Mouse (Mus musculus) stomach, embryonic 16.5 days (tissue): ENCODE results near the gene Katnbl1. TPM values are rescaled to one million over a fixed set of nuclear protein-coding genes. Genes with fewer than 3 reads are reported as not detected.
"Not testable (repeated sequence)": the region's sequence is repeated elsewhere in the genome, so short reads cannot be mapped to it uniquely, and the experiment has no call there.

Experiments
- ATAC-seq: fragments of 200-750 bp; cut with Nextera tagmentation; 2 replicates; pipeline ENCODE4 v1.8.0; 2017; ENCODE audit warnings: moderate number of reproducible peaks, moderate TSS enrichment; ENCODE audit not compliant: insufficient read depth, low FRiP score
- H3K27ac ChIP-seq: fragments of 300-500 bp; sonication (generic); 2 replicates; pipeline ENCODE4 v1.5.1; 2014; ENCODE audit warnings: low read length
- H3K27me3 ChIP-seq: fragments of 300-500 bp; sonication (generic); 2 replicates; pipeline ENCODE4 v1.6.1; 2014; ENCODE audit warnings: low read length, control low read depth, mixed read lengths; ENCODE audit not compliant: control insufficient read depth, insufficient read depth
- H3K36me3 ChIP-seq: fragments of 300-500 bp; sonication (generic); 2 replicates; pipeline ENCODE4 v1.6.1; 2014; ENCODE audit warnings: low read length; ENCODE audit not compliant: control insufficient read depth, insufficient read depth
- H3K4me1 ChIP-seq: fragments of 300-500 bp; sonication (generic); 2 replicates; pipeline ENCODE4 v1.6.1; 2014; ENCODE audit warnings: low read length, control low read depth, mixed read lengths; ENCODE audit not compliant: control insufficient read depth, insufficient read depth
- H3K4me2 ChIP-seq: fragments of 300-500 bp; sonication (generic); 2 replicates; pipeline ENCODE4 v1.6.1; 2014; ENCODE audit warnings: low read depth, low read length, mixed read lengths
- H3K4me3 ChIP-seq: fragments of 300-500 bp; sonication (generic); replicated peaks from 2 replicates; pipeline ENCODE4 v1.5.1; 2014; ENCODE audit warnings: mild to moderate bottlenecking, low read length
- H3K9ac ChIP-seq: fragments of 300-500 bp; sonication (generic); 2 replicates; pipeline ENCODE4 v1.6.1; 2014; ENCODE audit warnings: low read length
- H3K9me3 ChIP-seq: fragments of 300-500 bp; sonication (generic); replicated peaks from 2 replicates; pipeline ENCODE4 v1.6.1; 2016; ENCODE audit warnings: low read length, control low read depth; ENCODE audit not compliant: control insufficient read depth
- WGBS: fragments of 180-500 bp; shearing (Covaris S2); extraction: QIAGEN DNeasy Blood & Tissue Kit; methylation state at CpG from one replicate; pipeline ENCODE4 v1.1.7; 2014; 5-methylcytosine and 5-hydroxymethylcytosine counted together
- polyA plus RNA-seq: library from polyadenylated mRNA; unstranded; fragments of >200 nt; fragmentation: Nextera tagmentation; extraction: Ambion mirVana; gene quantifications from 2 replicates; pipeline ENCODE4 v1.2.1, GENCODE M21; 2015

The Katnbl1 gene
- polyA plus RNA-seq, 1 experiment from 2014 or later = 46.9 TPM

DNA sequence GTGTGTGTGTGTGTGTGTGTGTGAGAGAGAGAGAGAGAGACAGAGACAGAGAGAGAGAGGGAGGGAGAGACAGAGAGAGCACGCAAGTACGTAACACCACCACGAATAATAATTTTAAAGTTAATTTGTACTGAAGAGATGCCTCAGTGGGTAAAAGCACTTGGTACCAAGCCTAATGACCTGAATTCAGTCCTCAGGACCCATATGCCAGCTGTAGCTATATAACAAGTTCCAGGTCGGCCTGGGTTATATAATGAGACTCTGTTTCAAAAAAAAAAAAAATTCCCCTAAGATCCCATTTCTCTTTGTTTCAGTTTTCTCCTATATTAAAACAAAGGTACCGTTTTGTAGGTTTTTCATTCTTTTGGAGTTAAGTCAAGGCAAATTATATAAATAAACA lies 11.8 kb downstream of the Katnbl1 start:
- H3K4me1 ChIP-seq = peaks cover 2% of the 10 kb centered on the region; the same call in 1 of the 2 replicates
- ATAC-seq = no peak
- H3K36me3 ChIP-seq = no peaks in the 10 kb centered on the region
- no peak overlapping the region for H3K27ac ChIP-seq
- no peak overlapping the region for H3K9ac ChIP-seq
- no peaks in the 10 kb centered on the region for H3K27me3 ChIP-seq
- no peak overlapping the region for H3K4me2 ChIP-seq
- H3K9me3 ChIP-seq = no peaks in the 10 kb centered on the region
- H3K4me3 ChIP-seq = no peak overlapping the region
- 80% methylated on average over 5 of the region's 5 CpGs for WGBS

DNA sequence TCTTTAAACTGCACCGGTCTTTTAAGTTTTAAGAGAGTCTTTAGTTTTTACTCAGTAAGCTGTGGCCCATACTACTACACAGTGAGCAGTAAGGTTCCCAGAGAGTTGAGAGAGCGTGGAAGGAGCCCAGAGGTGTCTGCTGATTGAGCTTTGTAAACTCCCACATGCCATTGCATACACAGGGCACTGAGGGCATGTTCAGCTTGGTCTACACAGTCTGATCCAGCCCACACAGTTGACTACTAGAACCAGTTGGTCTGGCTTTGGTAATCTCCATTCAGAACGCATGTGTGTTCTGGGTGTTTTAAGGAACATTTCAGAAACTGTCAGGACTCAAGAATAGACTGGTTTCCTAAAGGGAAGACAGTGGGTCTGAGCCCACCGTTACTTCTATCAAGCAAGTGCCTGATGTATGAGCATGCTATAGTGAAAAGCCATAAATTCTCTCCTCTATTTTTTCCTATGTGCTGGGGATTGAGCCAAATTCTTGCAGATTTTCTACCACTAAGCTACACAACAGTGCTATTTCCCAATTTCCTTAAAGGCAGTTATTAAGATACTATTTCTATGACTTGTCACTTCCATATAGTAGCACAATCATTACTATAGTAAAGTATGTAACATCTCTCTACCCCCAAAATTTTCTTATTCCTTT lies 12.5 kb downstream of the Katnbl1 start:
- H3K27ac ChIP-seq = no peak overlapping the region
- no peaks in the 10 kb centered on the region for H3K36me3 ChIP-seq
- no peaks in the 10 kb centered on the region for H3K27me3 ChIP-seq
- 71% methylated on average over 4 of the region's 4 CpGs for WGBS
- H3K9me3 ChIP-seq = no peaks in the 10 kb centered on the region
- peaks cover 2% of the 10 kb centered on the region; the same call in 1 of the 2 replicates for H3K4me1 ChIP-seq
- H3K4me3 ChIP-seq = no peak overlapping the region
- H3K9ac ChIP-seq = no peak overlapping the region
- H3K4me2 ChIP-seq = no peak overlapping the region
- ATAC-seq = no peak

DNA sequence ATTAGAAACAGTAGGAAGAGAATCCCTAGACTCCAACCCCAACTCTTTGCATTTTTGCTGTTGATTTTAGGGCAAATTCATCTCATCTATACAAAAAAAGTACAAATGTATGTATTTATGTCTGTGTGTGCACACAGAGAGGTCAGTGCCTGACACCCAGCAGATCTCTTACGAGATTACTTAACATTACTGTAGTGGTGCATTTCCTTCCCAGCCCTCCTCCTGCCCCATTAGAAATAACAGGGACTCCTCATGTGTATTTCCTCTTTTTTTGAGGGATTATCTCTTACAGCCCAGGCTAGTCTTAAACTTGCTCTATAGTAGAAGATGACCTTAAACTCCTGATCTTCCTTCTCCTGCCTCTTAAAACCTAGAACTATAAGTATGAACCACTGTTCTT lies 13.7 kb downstream of the Katnbl1 start:
- ATAC-seq = no peak

DNA sequence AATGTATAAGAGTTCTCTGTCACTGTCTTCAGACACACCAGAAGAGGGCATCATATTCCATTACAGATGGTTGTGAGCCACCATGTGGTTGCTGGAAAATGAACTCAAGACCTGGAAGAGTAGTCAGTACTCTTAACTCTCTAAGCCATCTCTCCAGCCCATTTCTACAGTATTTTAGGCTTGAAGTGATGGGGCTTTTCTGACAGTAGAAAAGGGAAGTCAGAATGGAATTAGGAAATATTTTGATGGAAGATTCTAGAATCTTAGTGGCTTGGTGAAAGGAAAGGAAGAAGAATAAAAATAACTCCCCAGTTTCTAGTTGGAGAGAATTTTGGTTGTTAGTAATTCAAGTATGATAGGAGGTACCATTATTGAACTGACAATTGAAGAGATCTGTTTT lies 14.9 kb downstream of the Katnbl1 start:
- no peak for ATAC-seq
- H3K9ac ChIP-seq = no peak overlapping the region
- H3K36me3 ChIP-seq = no peaks in the 10 kb centered on the region
- H3K4me2 ChIP-seq = no peak overlapping the region
- no peak overlapping the region for H3K27ac ChIP-seq
- H3K4me1 ChIP-seq = peaks cover 2% of the 10 kb centered on the region; the same call in 1 of the 2 replicates
- H3K27me3 ChIP-seq = no peaks in the 10 kb centered on the region
- no peak overlapping the region for H3K4me3 ChIP-seq
- no peaks in the 10 kb centered on the region for H3K9me3 ChIP-seq

More for the DNA sequence above, 13.7 kb downstream of the Katnbl1 start:
- H3K9ac ChIP-seq = no peak overlapping the region
- H3K27me3 ChIP-seq = no peaks in the 10 kb centered on the region
- H3K4me1 ChIP-seq = peaks cover 2% of the 10 kb centered on the region; the same call in 1 of the 2 replicates
- no peak overlapping the region for H3K4me3 ChIP-seq
- H3K4me2 ChIP-seq = no peak overlapping the region
- H3K36me3 ChIP-seq = no peaks in the 10 kb centered on the region
- H3K9me3 ChIP-seq = no peaks in the 10 kb centered on the region
- 78% methylated on average over 1 of the region's 1 CpGs for WGBS
- no peak overlapping the region for H3K27ac ChIP-seq

DNA sequence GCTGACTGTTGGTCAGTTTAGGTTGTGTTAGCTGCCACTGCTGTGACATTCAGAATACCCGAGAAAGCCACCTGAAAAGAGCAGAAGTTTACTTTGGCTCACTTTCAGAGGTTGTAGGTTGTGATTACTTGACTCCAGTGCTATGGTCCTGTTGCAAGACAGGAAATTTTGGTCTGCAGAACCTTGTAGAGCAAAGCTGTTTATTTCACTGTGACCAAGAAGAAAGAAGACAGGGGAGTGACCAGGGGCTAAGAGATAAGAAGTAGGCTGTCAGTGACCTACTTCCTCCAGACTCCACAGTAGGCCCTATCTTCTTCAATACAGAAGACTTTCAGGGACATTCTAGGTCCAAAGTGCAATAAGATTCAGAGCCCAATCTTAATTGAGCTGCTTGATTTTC lies 17.6 kb downstream of the Katnbl1 start:
- no peaks in the 10 kb centered on the region for H3K36me3 ChIP-seq
- WGBS = 53% methylated on average over 1 of the region's 1 CpGs
- no peak for ATAC-seq

DNA sequence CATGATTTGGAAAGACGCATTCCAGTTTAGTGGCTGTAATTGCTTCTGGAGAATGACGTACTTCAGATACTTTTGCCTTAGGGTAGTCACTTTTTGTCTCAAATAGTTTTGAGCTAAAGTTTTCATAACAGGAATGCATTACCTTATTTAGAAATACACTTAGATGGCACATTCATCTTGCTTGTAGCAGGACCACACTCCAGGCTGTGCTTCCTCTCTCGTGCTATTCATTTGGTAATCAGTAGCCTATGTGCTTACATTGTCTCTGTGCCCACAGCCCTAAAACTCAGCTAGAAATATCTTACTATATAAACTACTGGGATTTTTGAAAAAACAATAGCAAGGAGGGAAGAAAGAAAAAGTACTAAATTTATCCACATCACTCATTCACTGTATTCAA lies 28.0 kb downstream of the Katnbl1 start:
- Histone ChIP-seq H3K36me3 (peaks cover 15% of the 10 kb centered on the region; the same call in 1 of the 2 replicates), H3K27ac (no peak overlapping the region), H3K9ac (no peak overlapping the region), H3K4me1 (no peaks in the 10 kb centered on the region), H3K4me3 (no peak overlapping the region), H3K9me3 (no peaks in the 10 kb centered on the region), H3K4me2 (no peak overlapping the region), H3K27me3 (no peaks in the 10 kb centered on the region)
- WGBS = 75% methylated on average over 3 of the region's 3 CpGs
- peak; percentile 64; the same call in 1 of the 2 replicates for ATAC-seq

More for the DNA sequence above, 17.6 kb downstream of the Katnbl1 start:
- Histone ChIP-seq H3K9me3 (no peaks in the 10 kb centered on the region), H3K27ac (no peak overlapping the region), H3K27me3 (no peaks in the 10 kb centered on the region), H3K4me1 (no peaks in the 10 kb centered on the region; the same call in 1 of the 2 replicates), H3K9ac (no peak overlapping the region), H3K4me3 (no peak overlapping the region), H3K4me2 (no peak overlapping the region)

DNA sequence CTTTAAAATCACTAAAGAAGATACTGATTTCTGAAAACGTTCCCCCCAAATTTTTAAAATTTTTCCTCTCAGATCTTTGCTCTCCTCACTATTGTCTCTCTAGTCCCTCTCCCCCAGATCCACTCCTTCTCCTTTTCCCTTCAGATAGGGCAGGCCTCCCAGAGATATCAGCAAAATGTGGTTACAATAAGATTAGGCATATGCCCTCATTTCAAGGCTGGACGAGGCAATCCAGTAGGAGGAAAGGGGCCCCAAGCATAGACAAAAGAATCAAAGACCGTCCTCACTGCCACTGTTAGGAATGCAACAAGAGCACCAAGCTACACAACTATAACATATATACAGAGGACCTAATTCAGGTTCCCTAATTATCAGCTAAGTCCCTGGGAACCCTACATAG lies 46.3 kb downstream of the Katnbl1 start:
- no peak for ATAC-seq
- 70% methylated on average over 3 of the region's 3 CpGs for WGBS
- H3K36me3 ChIP-seq = no peaks in the 10 kb centered on the region

DNA sequence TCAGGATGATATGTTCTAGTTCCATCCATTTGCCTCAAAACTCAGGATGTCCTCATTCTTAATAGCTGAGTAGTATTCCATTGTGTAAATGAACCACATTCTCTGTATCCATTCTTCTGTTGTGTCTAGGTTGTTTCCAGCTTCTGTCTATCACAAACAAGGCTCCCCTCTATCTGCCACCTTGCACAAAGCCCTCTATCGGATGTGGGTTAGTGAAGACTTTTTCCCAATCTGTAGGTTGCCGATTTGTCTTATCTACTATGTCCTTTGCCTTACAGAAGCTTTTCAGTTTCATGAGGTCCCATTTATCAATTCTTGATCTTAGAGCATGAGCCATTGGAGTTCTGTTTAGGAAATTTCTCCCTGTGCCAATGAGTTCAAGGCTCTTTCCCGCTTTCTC lies 49.5 kb downstream of the Katnbl1 start:
- H3K9ac ChIP-seq, H3K4me3 ChIP-seq, H3K4me1 ChIP-seq, H3K27ac ChIP-seq, H3K36me3 ChIP-seq, H3K27me3 ChIP-seq, ATAC-seq, H3K9me3 ChIP-seq, H3K4me2 ChIP-seq: not testable (repeated sequence)
- WGBS = 82% methylated on average over 3 of the region's 3 CpGs

More for the DNA sequence above, 46.3 kb downstream of the Katnbl1 start:
- Histone ChIP-seq H3K9me3 (no peaks in the 10 kb centered on the region), H3K4me1 (no peaks in the 10 kb centered on the region), H3K27me3 (no peaks in the 10 kb centered on the region), H3K4me3 (no peak overlapping the region), H3K27ac (no peak overlapping the region), H3K9ac (no peak overlapping the region), H3K4me2 (no peak overlapping the region)

DNA sequence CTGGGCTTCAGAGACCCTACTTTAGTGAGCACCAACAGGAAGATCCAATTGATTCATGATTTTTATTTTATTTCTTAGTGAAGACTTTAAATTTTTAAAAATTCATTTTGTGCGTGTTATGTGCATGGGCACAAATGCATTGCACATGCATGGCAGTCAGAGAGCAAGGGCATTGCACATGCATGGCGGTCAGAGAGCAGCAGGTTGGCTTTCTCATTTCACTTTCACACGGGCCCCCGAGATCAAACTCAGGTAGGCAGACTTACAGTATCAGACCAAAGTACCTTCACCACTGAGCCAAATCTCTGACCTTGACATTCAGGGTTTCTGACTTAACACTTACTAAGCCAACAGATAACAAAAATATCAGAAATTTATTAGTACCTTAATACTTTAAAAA lies 50.7 kb downstream of the Katnbl1 start:
- no peaks in the 10 kb centered on the region for H3K27me3 ChIP-seq
- no peak overlapping the region for H3K4me2 ChIP-seq
- H3K9me3 ChIP-seq = no peaks in the 10 kb centered on the region
- H3K4me3 ChIP-seq = no peak overlapping the region
- WGBS = 86% methylated on average over 4 of the region's 4 CpGs
- no peak overlapping the region for H3K27ac ChIP-seq
- H3K4me1 ChIP-seq = no peaks in the 10 kb centered on the region
- no peak overlapping the region for H3K9ac ChIP-seq
- no peaks in the 10 kb centered on the region for H3K36me3 ChIP-seq
- no peak for ATAC-seq
